Mouse (Mus musculus) embryonic facial prominence, embryonic 11.5 days (tissue): ENCODE results near the gene Dcn. TPM values are rescaled to one million over a fixed set of nuclear protein-coding genes. Genes with fewer than 3 reads are reported as not detected.
A peak's percentile ranks its signal among the peaks of the same experiment; 100 is the strongest.

Source experiments
- ATAC-seq: fragments of 200-750 bp; cut with Nextera tagmentation; replicated peaks from 2 replicates; pipeline ENCODE4 v1.8.0; 2017; ENCODE audit warnings: low read depth; ENCODE audit not compliant: insufficient number of reproducible peaks, low FRiP score, low TSS enrichment
- DNase-seq: peaks from one replicate; pipeline ENCODE4 v3.0.0-alpha.2; 2015; ENCODE audit warnings: low spot score
- H3K27ac ChIP-seq: fragments of 300-500 bp; sonication (generic); replicated peaks from 2 replicates; pipeline ENCODE4 v1.5.1; 2014; ENCODE audit warnings: mild to moderate bottlenecking, low read depth, low read length, control low read depth
- H3K27me3 ChIP-seq: fragments of 300-500 bp; sonication (generic); 2 replicates; pipeline ENCODE4 v1.6.1; 2014; ENCODE audit warnings: mild to moderate bottlenecking, low read length, moderate library complexity, mixed read lengths; ENCODE audit not compliant: control insufficient read depth, insufficient read depth
- H3K36me3 ChIP-seq: fragments of 300-500 bp; sonication (generic); replicated peaks from 2 replicates; pipeline ENCODE4 v1.6.1; 2014; ENCODE audit warnings: low read depth, mild to moderate bottlenecking, low read length, moderate library complexity, mixed read lengths; ENCODE audit not compliant: control insufficient read depth, insufficient read depth
- H3K4me1 ChIP-seq: fragments of 300-500 bp; sonication (generic); 2 replicates; pipeline ENCODE4 v1.6.1; 2014; ENCODE audit warnings: low read length, mixed read lengths; ENCODE audit not compliant: control insufficient read depth, insufficient read depth
- H3K4me2 ChIP-seq: fragments of 300-500 bp; sonication (generic); 2 replicates; pipeline ENCODE4 v1.6.1; 2014; ENCODE audit warnings: low read depth, mild to moderate bottlenecking, control low read depth, low read length, moderate library complexity
- H3K4me3 ChIP-seq: fragments of 300-500 bp; sonication (generic); 2 replicates; pipeline ENCODE4 v1.5.1; 2014; ENCODE audit warnings: low read depth, low read length, control low read depth
- H3K9ac ChIP-seq: fragments of 300-500 bp; sonication (generic); replicated peaks from 2 replicates; pipeline ENCODE4 v1.6.1; 2014; ENCODE audit warnings: mild to moderate bottlenecking, control low read depth, low read length
- H3K9me3 ChIP-seq: fragments of 300-500 bp; sonication (generic); replicated peaks from 2 replicates; pipeline ENCODE4 v1.6.1; 2016; ENCODE audit warnings: mild to moderate bottlenecking, low read length, inconsistent platforms, mixed read lengths; ENCODE audit not compliant: control insufficient read depth
- WGBS: fragments of 180-500 bp; shearing (Covaris S2); extraction: QIAGEN DNeasy Blood & Tissue Kit; methylation state at CpG from one replicate; pipeline ENCODE4 v1.1.7; 2014; 5-methylcytosine and 5-hydroxymethylcytosine counted together
- polyA plus RNA-seq: library from polyadenylated mRNA; unstranded; fragments of >200 nt; fragmentation: Nextera tagmentation; extraction: Ambion mirVana; gene quantifications from 2 replicates; pipeline ENCODE4 v1.2.1, GENCODE M21; 2014

The Dcn gene
- polyA plus RNA-seq, 1 experiment from 2014 or later: 20.7 TPM

DNA sequence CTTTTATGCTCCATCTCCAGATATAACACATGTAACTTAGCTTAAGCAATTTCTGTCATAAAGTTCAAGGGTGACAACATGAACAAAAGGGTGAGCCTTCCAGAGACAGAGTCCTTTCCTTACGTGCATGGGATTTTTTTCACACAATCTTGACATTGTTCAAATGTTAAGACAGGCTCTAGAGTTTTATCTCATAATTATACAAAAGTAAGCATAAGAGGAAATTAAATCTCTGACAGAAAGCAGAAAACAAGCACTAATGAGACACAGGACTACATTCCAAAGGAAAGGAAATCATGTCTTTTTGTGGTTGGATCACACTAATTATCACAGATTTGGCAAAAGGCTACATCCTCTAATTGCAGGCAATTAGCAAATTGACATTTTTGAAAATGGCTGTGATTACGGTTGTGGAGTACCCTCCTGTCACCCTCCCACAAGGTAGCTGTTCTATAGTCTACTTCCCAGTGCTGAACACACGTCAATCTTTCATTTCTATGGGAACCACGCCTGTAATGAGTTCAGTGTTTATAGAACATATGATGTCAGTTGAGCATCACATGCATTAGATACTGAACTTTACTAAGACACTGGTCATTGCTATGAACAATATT lies 13.1 kb downstream of the Dcn start:
- Histone ChIP-seq H3K4me2 (no peak overlapping the region), H3K4me1 (no peaks in the 10 kb centered on the region), H3K9ac (no peak overlapping the region), H3K36me3 (no peaks in the 10 kb centered on the region), H3K27me3 (no peaks in the 10 kb centered on the region), H3K27ac (no peak overlapping the region), H3K9me3 (no peaks in the 10 kb centered on the region), H3K4me3 (no peak overlapping the region)
- WGBS: 45% methylated on average over 4 of the region's 4 CpGs
- DNase-seq (peak; percentile 25), ATAC-seq (no peak)

DNA sequence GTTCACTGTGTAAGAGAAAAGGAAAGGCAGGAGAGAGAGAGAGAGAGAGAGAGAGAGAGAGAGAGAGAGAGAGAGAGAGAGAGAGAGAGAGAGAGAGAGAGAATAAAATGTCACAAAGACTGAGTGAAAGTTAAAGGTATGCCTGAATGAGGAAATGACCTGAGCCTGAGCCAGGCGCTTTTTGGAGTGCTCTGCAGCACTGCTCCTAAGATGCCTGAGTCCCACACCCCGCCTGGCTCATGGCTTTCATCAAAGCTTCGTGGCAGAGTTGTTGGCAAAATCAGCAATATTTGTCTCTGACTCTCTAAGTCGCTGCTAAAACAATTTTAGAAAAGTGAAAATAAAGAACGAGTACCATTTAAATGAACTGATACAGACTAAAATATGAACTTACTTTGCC lies 18.2 kb downstream of the Dcn start:
- no peak overlapping the region for H3K27ac ChIP-seq
- H3K4me2 ChIP-seq: no peak overlapping the region
- no peaks in the 10 kb centered on the region for H3K9me3 ChIP-seq
- no peak overlapping the region for H3K4me3 ChIP-seq
- 51% methylated on average over 5 of the region's 5 CpGs for WGBS
- no peak for DNase-seq
- no peak for ATAC-seq
- H3K9ac ChIP-seq: no peak overlapping the region
- H3K27me3 ChIP-seq: no peaks in the 10 kb centered on the region
- H3K4me1 ChIP-seq: no peaks in the 10 kb centered on the region
- no peaks in the 10 kb centered on the region for H3K36me3 ChIP-seq

DNA sequence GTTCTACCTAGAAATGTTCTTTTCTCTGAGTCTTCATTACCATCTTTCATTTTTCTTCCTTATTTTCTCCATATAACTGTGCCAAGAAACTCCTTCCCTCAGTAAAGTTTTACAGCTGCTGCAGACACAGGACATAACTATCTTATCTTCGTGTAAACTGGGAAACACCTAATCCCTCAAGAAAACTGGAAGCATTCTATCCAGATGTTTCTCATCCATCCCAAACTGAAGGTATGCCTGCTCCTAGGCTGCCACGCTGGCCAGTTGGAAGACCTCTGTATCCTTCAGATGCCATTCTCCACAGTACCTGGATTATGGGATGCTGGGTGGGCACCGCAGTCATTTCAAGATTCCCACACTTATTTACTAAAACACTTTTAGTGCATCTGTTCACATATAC lies 44.0 kb downstream of the Dcn start:
- DNase-seq: no peak
- 85% methylated on average over 3 of the region's 3 CpGs for WGBS
- Histone ChIP-seq H3K9me3 (no peaks in the 10 kb centered on the region), H3K27me3 (no peaks in the 10 kb centered on the region), H3K4me3 (no peak overlapping the region), H3K9ac (no peak overlapping the region), H3K36me3 (no peaks in the 10 kb centered on the region), H3K4me1 (no peaks in the 10 kb centered on the region), H3K27ac (no peak overlapping the region), H3K4me2 (no peak overlapping the region)
- no peak for ATAC-seq

DNA sequence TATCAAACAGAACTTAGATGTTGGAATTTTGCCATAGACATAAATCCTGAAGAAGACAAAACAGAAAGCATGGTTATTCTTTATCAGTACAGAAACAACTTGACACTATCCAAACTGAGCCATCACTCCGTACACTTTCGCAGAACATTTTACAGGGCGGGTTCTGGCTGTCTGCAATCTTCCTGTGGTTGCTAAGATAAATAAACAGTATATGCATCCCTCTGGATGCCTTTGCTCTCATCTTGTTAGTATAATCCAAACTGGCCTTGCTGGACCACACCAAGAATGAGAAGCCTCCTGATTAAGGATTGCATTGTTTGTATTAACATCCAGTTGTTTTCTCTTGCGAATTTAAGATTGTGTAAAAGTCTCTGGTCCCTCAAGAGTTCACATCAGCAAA lies 56.3 kb downstream of the Dcn start:
- DNase-seq (no peak), ATAC-seq (no peak)
- Histone ChIP-seq H3K9me3 (no peaks in the 10 kb centered on the region), H3K4me1 (no peaks in the 10 kb centered on the region), H3K4me3 (no peak overlapping the region), H3K9ac (no peak overlapping the region), H3K36me3 (no peaks in the 10 kb centered on the region), H3K4me2 (no peak overlapping the region), H3K27ac (no peak overlapping the region), H3K27me3 (no peaks in the 10 kb centered on the region)
- 69% methylated on average over 4 of the region's 4 CpGs for WGBS

DNA sequence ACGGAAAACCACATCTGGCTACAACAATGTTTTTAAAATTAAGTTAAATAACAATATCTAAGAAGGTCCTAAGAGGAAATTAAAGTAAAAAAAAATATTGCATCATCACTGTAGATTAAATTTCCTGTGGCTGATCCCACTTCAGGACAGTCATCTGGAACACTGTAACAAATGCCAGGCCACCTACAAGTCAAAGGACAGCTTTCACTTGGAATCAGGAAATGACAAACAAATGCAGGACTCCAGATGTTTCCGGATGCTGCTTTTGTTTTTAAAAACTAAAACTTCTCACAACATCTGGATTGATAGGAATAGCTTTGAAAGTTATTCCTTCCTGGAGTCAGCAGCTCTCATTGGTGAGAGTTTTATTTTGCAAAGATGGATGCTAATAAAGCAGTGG lies 57.5 kb downstream of the Dcn start:
- no peak for ATAC-seq
- 31% methylated on average over 2 of the region's 2 CpGs for WGBS
- no peak overlapping the region for H3K27ac ChIP-seq

DNA sequence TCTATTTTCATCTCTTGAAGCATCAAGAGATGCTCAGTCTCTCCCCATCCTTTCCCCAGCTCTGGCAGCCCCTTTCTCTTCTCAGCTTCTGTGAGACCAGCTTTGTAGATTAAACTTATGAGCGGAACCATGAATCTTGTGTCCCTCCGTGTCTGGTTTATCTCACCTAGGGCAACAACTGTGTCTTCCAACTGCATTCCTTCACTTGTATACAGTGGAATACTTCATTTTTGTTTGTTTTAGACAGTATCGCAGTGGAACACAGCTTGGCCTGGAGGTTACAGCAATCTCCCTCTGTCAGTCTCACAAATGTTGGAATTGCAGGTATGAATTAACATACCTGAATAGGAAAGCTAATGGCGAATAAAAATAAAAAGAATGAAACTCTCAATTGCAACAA lies 58.8 kb downstream of the Dcn start:
- Histone ChIP-seq H3K36me3 (no peaks in the 10 kb centered on the region), H3K27me3 (no peaks in the 10 kb centered on the region), H3K4me2 (no peak overlapping the region), H3K27ac (no peak overlapping the region), H3K4me1 (no peaks in the 10 kb centered on the region), H3K4me3 (no peak overlapping the region), H3K9me3 (no peaks in the 10 kb centered on the region), H3K9ac (no peak overlapping the region)
- 86% methylated on average over 4 of the region's 4 CpGs for WGBS
- ATAC-seq (no peak), DNase-seq (no peak)

More for the DNA sequence above, 57.5 kb downstream of the Dcn start:
- Histone ChIP-seq H3K4me2 (no peak overlapping the region), H3K4me1 (no peaks in the 10 kb centered on the region), H3K27me3 (no peaks in the 10 kb centered on the region), H3K9ac (no peak overlapping the region), H3K4me3 (no peak overlapping the region), H3K9me3 (no peaks in the 10 kb centered on the region), H3K36me3 (no peaks in the 10 kb centered on the region)
- DNase-seq: peak; percentile 64

DNA sequence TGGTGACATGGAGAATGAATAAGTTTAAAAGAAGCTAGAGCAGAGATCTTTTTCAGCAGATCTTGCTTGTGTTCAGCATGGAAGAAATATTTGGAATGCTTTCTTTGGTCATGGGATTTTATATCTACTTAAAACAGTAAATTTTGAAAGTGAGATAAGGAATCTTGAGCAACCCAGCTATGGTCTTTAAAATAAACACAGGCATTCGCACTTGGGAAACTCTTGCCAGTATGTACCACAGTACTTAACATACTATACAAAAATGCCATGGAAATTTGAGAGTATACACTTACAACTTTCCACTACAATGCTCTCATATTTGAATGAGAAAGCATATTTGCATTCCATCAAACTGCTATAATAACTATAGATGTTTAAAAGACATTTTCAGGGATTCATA lies 68.3 kb downstream of the Dcn start:
- Histone ChIP-seq H3K9ac (no peak overlapping the region), H3K4me2 (no peak overlapping the region), H3K27ac (no peak overlapping the region), H3K36me3 (no peaks in the 10 kb centered on the region), H3K4me3 (no peak overlapping the region), H3K27me3 (no peaks in the 10 kb centered on the region), H3K4me1 (no peaks in the 10 kb centered on the region), H3K9me3 (no peaks in the 10 kb centered on the region)
- no peak for DNase-seq
- WGBS: 70% methylated on average over 1 of the region's 1 CpGs
- no peak for ATAC-seq

DNA sequence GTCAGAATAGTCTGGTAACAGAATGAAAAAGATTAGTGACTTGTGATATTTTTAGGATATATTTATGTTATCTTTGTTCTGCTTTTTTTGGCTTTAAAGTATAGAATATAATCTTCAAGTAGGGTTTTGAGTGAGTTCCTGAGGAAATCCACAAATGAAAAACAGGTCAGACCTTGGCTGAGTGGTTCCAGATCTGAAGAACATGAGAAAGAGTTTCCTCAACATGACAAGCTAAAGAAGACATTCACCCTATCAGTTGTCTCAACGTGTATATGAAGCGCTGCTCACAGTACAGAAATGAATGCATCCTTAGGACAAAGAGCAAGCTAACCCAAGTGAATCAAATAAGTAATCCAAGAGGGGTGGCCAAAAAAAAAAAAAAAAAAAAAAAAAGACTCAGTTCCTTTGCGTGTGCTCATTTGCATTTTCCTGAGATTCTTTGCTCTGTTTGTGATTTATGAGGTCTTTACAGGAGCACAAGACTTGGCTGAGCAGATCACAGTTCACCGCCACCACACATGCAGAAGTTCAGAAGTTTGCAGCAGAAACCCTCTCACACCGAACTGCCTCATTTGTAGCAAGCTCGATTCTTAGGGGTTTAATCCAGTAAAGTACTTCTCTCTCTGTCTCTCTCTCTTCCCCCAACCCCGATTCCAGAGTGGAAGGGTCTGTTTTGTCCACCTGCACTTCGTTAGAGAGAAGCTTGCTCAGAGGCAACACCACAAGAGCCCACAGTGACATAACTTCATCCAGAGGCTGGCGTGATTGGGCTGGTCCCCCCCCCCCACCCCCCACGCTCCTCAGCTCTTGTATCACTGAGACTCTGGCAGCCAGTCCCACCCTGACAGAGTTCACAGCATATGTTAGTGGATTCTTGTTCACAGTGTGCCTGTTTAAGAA lies 85.8 kb downstream of the Dcn start, which contains the start of gene Lum:
TSS of gene Lum (plus strand) at position 172 of the 900 bp plus-strand sequence.
- DNase-seq (peak; percentile 77), ATAC-seq (peak; percentile 72)
- peak within 1 kb of the TSS; percentile 21; the same call in 1 of the 2 replicates for H3K4me2 ChIP-seq
- H3K4me1 ChIP-seq: no peaks in the 10 kb centered on the region
- 35% methylated on average over 10 of the region's 10 CpGs for WGBS
- no peak within 1 kb of the TSS for H3K9ac ChIP-seq
- no peaks in the 10 kb centered on the region for H3K36me3 ChIP-seq
- no peak within 1 kb of the TSS for H3K4me3 ChIP-seq
- no peaks in the 10 kb centered on the region for H3K27me3 ChIP-seq
- H3K27ac ChIP-seq: 0 out of 2 replicates have a peak within 1 kb of the TSS, but pooled peaks have one; percentile 30
- no peaks in the 10 kb centered on the region for H3K9me3 ChIP-seq
